In genomic region chr1:163344931-163345330, GRCm38 (mm10) we compare ENCODE assay signal across 11 mouse cellular contexts. TPM values are rescaled to one million over a fixed set of nuclear protein-coding genes. Genes with fewer than 3 reads are reported as not detected.
DNase-seq lines count a peak whose midpoint lies in the region; TF ChIP-seq lines count a peak whose summit lies in the region.
"Had no signal": no experiment of that assay in that cellular context is flagged by ENCODE, and none has a peak within 500 bp of the region (broad histone marks: within the 10 kb centered on the region; RNA-seq: fewer than 3 reads in every experiment).

No protein-coding gene starts in this region.

- no peak for DNase-seq in heart, adult 2 months
- no peak for DNase-seq in heart, adult 9 months (ENCODE audit: low spot score in 2 of 2)
- peak; percentile 12 for DNase-seq in lung, postnatal 10 days
- DNase-seq in lung, adult 18-20 months = no peak
- DNase-seq in WW6 (ENCODE audit: low read depth, low spot score) (peak; percentile 20), MN1 (ENCODE audit: low spot score) (no peak)
- DNase-seq in testis, postnatal 10 days (ENCODE audit: low spot score) = peak; percentile 44
- no peak for DNase-seq in kidney, adult 11 months
- DNase-seq: cerebellum, adult 11 months had no signal

- H3K36me3 ChIP-seq in heart, adult 2 months (ENCODE audit: control insufficient read depth, insufficient read depth, low read length) = no peaks in the 10 kb centered on the region
- H3K36me3 ChIP-seq: lung, embryonic 15.5 days; neural tube, embryonic 13.5 days had no signal

- H3K79me2 ChIP-seq in heart, adult 2 months (replicated peaks; ENCODE audit: control insufficient read depth, insufficient read depth, low read length) = no peaks in the 10 kb centered on the region

- H3K9ac ChIP-seq in heart, adult 2 months (ENCODE audit: low read depth, low read length) = no peak overlapping the region
- H3K9ac ChIP-seq: lung, embryonic 15.5 days; neural tube, embryonic 13.5 days had no signal

- no peaks in the 10 kb centered on the region for H3K27me3 ChIP-seq in heart, adult 2 months (ENCODE audit: control insufficient read depth, insufficient read depth, low read length)
- H3K27me3 ChIP-seq: lung, embryonic 15.5 days; neural tube, embryonic 13.5 days had no signal

- intact Hi-C loops in heart, adult 2 months (cut with DNase I) = no loop called here

- no peak for TF ChIP-seq POLR2A in heart, adult 2 months (IDR thresholded peaks at IDR 0.05; ENCODE audit: insufficient read depth, low read depth, low read length)

- H3K27ac ChIP-seq in heart, adult 2 months = no peak overlapping the region
- H3K27ac ChIP-seq: lung, embryonic 15.5 days; neural tube, embryonic 13.5 days had no signal

- TF ChIP-seq CTCF in heart, adult 2 months (IDR thresholded peaks at IDR 0.05) = peak; percentile 46

- no peak for TF ChIP-seq EP300 in heart, adult 2 months (IDR thresholded peaks at IDR 0.05; ENCODE audit: insufficient read depth, low read depth, low read length)

- H3K4me1 ChIP-seq in heart, adult 2 months (ENCODE audit: control insufficient read depth, insufficient read depth, low read length) = no peaks in the 10 kb centered on the region
- H3K4me1 ChIP-seq: lung, embryonic 15.5 days; neural tube, embryonic 13.5 days had no signal

- WGBS in heart, adult 2 months = 54% methylated on average over 1 of the region's 1 CpGs

- no peak overlapping the region for H3K4me3 ChIP-seq in heart, adult 2 months
- H3K4me3 ChIP-seq: lung, embryonic 15.5 days; neural tube, embryonic 13.5 days had no signal

RNA-seq across cellular contexts. Expression of gene Prrx1, which starts 31.4 kb away (rescaled TPM):
- total RNA-seq in heart, adult 2 months (2021) = 10 to 100 TPM; 28.1 to 29.5 TPM
- polyA plus RNA-seq in heart, adult 2 months (2012; rRNA removed) = 15.0 and 28.6 TPM in 2 replicates

RNA-seq across cellular contexts. Expression of gene Gorab, which starts 58.5 kb away (rescaled TPM):
- total RNA-seq in heart, adult 2 months (2021) = 1 to 10 TPM; 2.0 to 2.8 TPM
- 1.4 and 2.0 TPM in 2 replicates for polyA plus RNA-seq in heart, adult 2 months (2012; rRNA removed)

Comparison
In these comparisons a context has a peak if more than half of its experiments do, and no peak if none do; other contexts are left out.
1. DNase-seq: peak in lung, postnatal 10 days (single experiment), WW6 (single experiment) and testis, postnatal 10 days (single experiment); none in heart, adult 2 months (0 of 2), heart, adult 9 months (0 of 2), lung, adult 18-20 months (0 of 2), MN1 (single experiment) and kidney, adult 11 months (single experiment).